Comparison of ENCODE assay signal across 21 mouse cellular contexts in genomic region chr6:46502786-46503185, GRCm38 (mm10).
DNase-seq lines count a peak whose midpoint lies in the region; ATAC-seq lines count a peak whose summit lies in the region.
"Had no signal": no experiment of that assay in that cellular context is flagged by ENCODE, and none has a peak within 500 bp of the region (broad histone marks: within the 10 kb centered on the region; RNA-seq: fewer than 3 reads in every experiment).

No protein-coding gene starts in this region.

- H3K36me3 ChIP-seq in midbrain, embryonic 14.5 days (ENCODE audit: control insufficient read depth, insufficient read depth, low read length), result no peaks in the 10 kb centered on the region
- H3K36me3 ChIP-seq in midbrain, embryonic 10.5 days, result no peaks in the 10 kb centered on the region
- H3K36me3 ChIP-seq: embryonic facial prominence, embryonic 13.5 days; forebrain, embryonic 15.5 days; heart, embryonic 15.5 days; neural tube, embryonic 12.5 days had no signal

- H3K4me1 ChIP-seq in midbrain, embryonic 14.5 days (ENCODE audit: control insufficient read depth, insufficient read depth, low read length), result no peaks in the 10 kb centered on the region
- H3K4me1 ChIP-seq in midbrain, embryonic 10.5 days, result no peaks in the 10 kb centered on the region
- H3K4me1 ChIP-seq: embryonic facial prominence, embryonic 13.5 days; forebrain, embryonic 15.5 days; heart, embryonic 15.5 days; neural tube, embryonic 12.5 days had no signal

- H3K9ac ChIP-seq in midbrain, embryonic 14.5 days (replicated peaks; ENCODE audit: low read length), result no peak overlapping the region
- H3K9ac ChIP-seq: embryonic facial prominence, embryonic 13.5 days; forebrain, embryonic 15.5 days; heart, embryonic 15.5 days; neural tube, embryonic 12.5 days had no signal

- no peak overlapping the region for H3K4me3 ChIP-seq in midbrain, embryonic 14.5 days (replicated peaks; ENCODE audit: low read depth, low read length)
- no peak overlapping the region for H3K4me3 ChIP-seq in midbrain, embryonic 10.5 days
- H3K4me3 ChIP-seq: embryonic facial prominence, embryonic 13.5 days; forebrain, embryonic 15.5 days; heart, embryonic 15.5 days; neural tube, embryonic 12.5 days had no signal

- intact Hi-C loops in heart, postnatal 14 days (cut with DNase I), result no loop called here

- no peaks in the 10 kb centered on the region for H3K27me3 ChIP-seq in midbrain, embryonic 14.5 days (ENCODE audit: control insufficient read depth, insufficient read depth, low read length)
- no peaks in the 10 kb centered on the region for H3K27me3 ChIP-seq in midbrain, embryonic 10.5 days (ENCODE audit: low read depth, poor library complexity, severe bottlenecking)
- H3K27me3 ChIP-seq: embryonic facial prominence, embryonic 13.5 days; forebrain, embryonic 15.5 days; heart, embryonic 15.5 days; neural tube, embryonic 12.5 days had no signal

- no peak for ATAC-seq in midbrain, embryonic 14.5 days (ENCODE audit: low FRiP score, low TSS enrichment)
- ATAC-seq: activated CD4-positive, CD25-positive, alpha-beta regulatory T cell, adult 4 months; CD4-positive, CD25-positive, alpha-beta regulatory T cell, adult 4 months; forebrain, embryonic 15.5 days had no signal

- H3K9me3 ChIP-seq in midbrain, embryonic 14.5 days (ENCODE audit: control insufficient read depth, low read length), result no peaks in the 10 kb centered on the region
- H3K9me3 ChIP-seq in midbrain, embryonic 10.5 days (replicated peaks), result no peaks in the 10 kb centered on the region
- H3K9me3 ChIP-seq: embryonic facial prominence, embryonic 13.5 days; forebrain, embryonic 15.5 days; heart, embryonic 15.5 days; neural tube, embryonic 12.5 days had no signal

- H3K27ac ChIP-seq in midbrain, embryonic 14.5 days (replicated peaks; ENCODE audit: low read depth, low read length), result no peak overlapping the region
- H3K27ac ChIP-seq in midbrain, embryonic 10.5 days (replicated peaks), result no peak overlapping the region
- H3K27ac ChIP-seq: embryonic facial prominence, embryonic 13.5 days; forebrain, embryonic 15.5 days; heart, embryonic 15.5 days; neural tube, embryonic 12.5 days had no signal

- peak; percentile 2 for DNase-seq in cerebellum, adult 9-11 months
- DNase-seq in cerebellum, postnatal 25 days, result no peak
- peak; percentile 9 for DNase-seq in midbrain, embryonic 14.5 days
- no peak for DNase-seq in midbrain, embryonic 10.5 days (ENCODE audit: low spot score)
- peak; percentile 41 for DNase-seq in hindlimb bud, embryonic 11.5 days (ENCODE audit: extremely low spot score, low read depth, low spot score)
- no peak for DNase-seq in layer of hippocampus, adult 11-12 months (ENCODE audit: low spot score)
- no peak for DNase-seq in heart, postnatal 14 days
- DNase-seq: adrenal gland, postnatal 14 days; cerebellum, adult 11 months; gastrocnemius, postnatal 25 days; kidney, adult 2 months; kidney, postnatal 14 days; liver; lung, postnatal 10 days; right cerebral cortex, adult 18-20 months had no signal

- no peak overlapping the region for H3K4me2 ChIP-seq in midbrain, embryonic 14.5 days (ENCODE audit: low read length)
- H3K4me2 ChIP-seq: embryonic facial prominence, embryonic 13.5 days; forebrain, embryonic 15.5 days; heart, embryonic 15.5 days; neural tube, embryonic 12.5 days had no signal

- 83% methylated on average over 1 of the region's 1 CpGs for WGBS in midbrain, embryonic 14.5 days
- WGBS in midbrain, embryonic 10.5 days, result 76% methylated on average over 1 of the region's 1 CpGs

Comparison
In these comparisons a context has a peak if more than half of its experiments do, and no peak if none do; other contexts are left out.
1. DNase-seq: peak in cerebellum, adult 9-11 months (single experiment), midbrain, embryonic 14.5 days (single experiment) and hindlimb bud, embryonic 11.5 days (single experiment); none in cerebellum, postnatal 25 days (0 of 2), midbrain, embryonic 10.5 days (single experiment), layer of hippocampus, adult 11-12 months (single experiment) and heart, postnatal 14 days (0 of 2).